Mouse (Mus musculus) thymus, adult 18-20 months (tissue): ENCODE data around the gene Gigyf1.
A peak's percentile ranks its signal among the peaks of the same experiment; 100 is the strongest.

Source experiments
- DNase-seq, 2 experiments: peaks; one replicate each; pipeline ENCODE4 v3.0.0; 2022; ENCODE audit warnings: mixed read lengths in 2 of 2

The Gigyf1 gene

GRCm38 (mm10) chr5:137518436-137518835 lies at the start of gene Gigyf1:
Gene Gigyf1 (plus strand): TSS chr5:137518548.
- no peak for DNase-seq

- DNase-seq: no peak
Measured at GRCm38 (mm10) chr5:137472252-137472904, 46.0 kb upstream of the Gigyf1 start.

- no peak for DNase-seq
Measured at GRCm38 (mm10) chr5:137474351-137474750, 44.0 kb upstream of the Gigyf1 start.

GRCm38 (mm10) chr5:137476964-137477363 lies 41.4 kb upstream of the Gigyf1 start, which contains the start of gene Zan:
Gene Zan (minus strand): TSS chr5:137477064.
- DNase-seq: no peak

- DNase-seq: peak in 1 of 2 experiments; percentile 13
Measured at GRCm38 (mm10) chr5:137481138-137481537, 37.2 kb upstream of the Gigyf1 start.

- no peak for DNase-seq
Measured at GRCm38 (mm10) chr5:137481897-137482296, 36.5 kb upstream of the Gigyf1 start.

GRCm38 (mm10) chr5:137485071-137485850 lies 33.1 kb upstream of the Gigyf1 start:
- DNase-seq: no peak

GRCm38 (mm10) chr5:137485851-137486155 lies 32.5 kb upstream of the Gigyf1 start:
- no peak for DNase-seq

- no peak for DNase-seq
Measured at GRCm38 (mm10) chr5:137487616-137488015, 30.7 kb upstream of the Gigyf1 start.

GRCm38 (mm10) chr5:137491559-137491958 lies 26.8 kb upstream of the Gigyf1 start:
- no peak for DNase-seq

- no peak for DNase-seq
Measured at GRCm38 (mm10) chr5:137493831-137494230, 24.5 kb upstream of the Gigyf1 start.

GRCm38 (mm10) chr5:137500186-137500585 lies 18.2 kb upstream of the Gigyf1 start:
- DNase-seq: no peak

GRCm38 (mm10) chr5:137501709-137502666 lies 16.4 kb upstream of the Gigyf1 start, which contains the start of gene Pop7:
Gene Pop7 (minus strand): TSS chr5:137502518.
- peak; percentile 99 to 100 for DNase-seq

GRCm38 (mm10) chr5:137502667-137503110 lies 15.7 kb upstream of the Gigyf1 start:
- peak in 1 of 2 experiments; percentile 66 for DNase-seq

- no peak for DNase-seq
Measured at GRCm38 (mm10) chr5:137504041-137504440, 14.3 kb upstream of the Gigyf1 start.

- peak; percentile 66 for DNase-seq
Measured at GRCm38 (mm10) chr5:137510014-137510501, 8.3 kb upstream of the Gigyf1 start.

- DNase-seq: no peak
Measured at GRCm38 (mm10) chr5:137510573-137511390, 7.6 kb upstream of the Gigyf1 start.

GRCm38 (mm10) chr5:137511706-137512105 lies 6.6 kb upstream of the Gigyf1 start:
- no peak for DNase-seq

GRCm38 (mm10) chr5:137512847-137513794 lies 5.2 kb upstream of the Gigyf1 start:
- DNase-seq: no peak

- DNase-seq: no peak
Measured at GRCm38 (mm10) chr5:137513951-137514721, 4.2 kb upstream of the Gigyf1 start.
